Mouse (Mus musculus) forebrain, embryonic 13.5 days (tissue): ENCODE data around the gene Fcgbp. TPM values are rescaled to one million over a fixed set of nuclear protein-coding genes. Genes with fewer than 3 reads are reported as not detected.
"Not testable (repeated sequence)": the region's sequence is repeated elsewhere in the genome, so short reads cannot be mapped to it uniquely, and the experiment has no call there.

Source experiments
- ATAC-seq: fragments of 200-750 bp; cut with Nextera tagmentation; 2 replicates; pipeline ENCODE4 v1.8.0; 2017
- H3K27ac ChIP-seq: fragments of 300-500 bp; sonication (generic); 2 replicates; pipeline ENCODE4 v1.5.1; 2015; ENCODE audit warnings: inconsistent platforms, mild to moderate bottlenecking, moderate library complexity
- H3K27me3 ChIP-seq: fragments of 300-500 bp; sonication (generic); 2 replicates; pipeline ENCODE4 v1.6.1; 2015; ENCODE audit warnings: mild to moderate bottlenecking, inconsistent platforms
- H3K36me3 ChIP-seq: fragments of 300-500 bp; sonication (generic); 2 replicates; pipeline ENCODE4 v1.6.1; 2015; ENCODE audit warnings: mild to moderate bottlenecking, inconsistent platforms; ENCODE audit not compliant: poor library complexity, severe bottlenecking
- H3K4me1 ChIP-seq: fragments of 300-500 bp; sonication (generic); 2 replicates; pipeline ENCODE4 v1.6.1; 2015; ENCODE audit warnings: inconsistent platforms
- H3K4me2 ChIP-seq: fragments of 300-500 bp; sonication (generic); 2 replicates; pipeline ENCODE4 v1.6.1; 2015; ENCODE audit warnings: inconsistent platforms, mild to moderate bottlenecking, moderate library complexity
- H3K4me3 ChIP-seq: fragments of 300-500 bp; sonication (generic); 2 replicates; pipeline ENCODE4 v1.5.1; 2015; ENCODE audit warnings: mild to moderate bottlenecking, inconsistent platforms
- H3K9ac ChIP-seq: fragments of 300-500 bp; sonication (generic); 2 replicates; pipeline ENCODE4 v1.6.1; 2015; ENCODE audit warnings: mild to moderate bottlenecking, inconsistent platforms
- H3K9me3 ChIP-seq: fragments of 300-500 bp; sonication (generic); replicated peaks from 2 replicates; pipeline ENCODE4 v1.6.1; 2016; ENCODE audit warnings: inconsistent platforms
- WGBS: fragments of 180-500 bp; shearing (Covaris S2); methylation state at CpG from one replicate; pipeline ENCODE4 v1.1.7; 2015; 5-methylcytosine and 5-hydroxymethylcytosine counted together
- polyA plus RNA-seq: library from polyadenylated mRNA; unstranded; fragments of >200 nt; fragmentation: Nextera tagmentation; extraction: Ambion mirVana; gene quantifications from 2 replicates; pipeline ENCODE4 v1.2.1, GENCODE M21; 2015

The Fcgbp gene
- polyA plus RNA-seq, 1 experiment from 2014 or later, result 0.06 TPM

DNA sequence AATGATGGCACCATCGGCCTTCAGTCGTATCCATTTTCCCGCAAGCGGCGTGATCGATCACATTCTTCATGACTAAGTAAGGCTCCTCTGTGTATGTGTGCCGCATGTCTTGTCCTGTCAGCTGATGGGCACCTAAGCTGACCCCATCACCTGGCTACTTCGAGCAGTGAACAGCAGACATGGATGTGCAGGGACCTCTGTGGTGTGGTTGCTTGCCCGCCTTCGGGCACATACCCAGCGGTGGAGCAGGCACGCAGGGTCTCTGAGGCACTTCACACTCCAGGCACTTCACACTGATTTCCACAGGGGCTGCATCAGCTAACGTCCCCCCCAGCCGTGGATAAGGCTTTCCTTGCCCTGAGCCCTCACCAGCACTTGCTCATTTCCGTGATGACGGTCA lies 28.1 kb downstream of the Fcgbp start:
- no peak overlapping the region for H3K4me2 ChIP-seq
- H3K27me3 ChIP-seq, result no peaks in the 10 kb centered on the region
- peaks cover 12% of the 10 kb centered on the region; the same call in 1 of the 2 replicates for H3K9me3 ChIP-seq
- H3K4me1 ChIP-seq, result no peaks in the 10 kb centered on the region
- no peak overlapping the region for H3K4me3 ChIP-seq
- no peak for ATAC-seq
- whole genome bisulfite sequencing, result 94% methylated on average over 16 of the region's 16 CpGs
- H3K9ac ChIP-seq, result no peak overlapping the region
- no peak overlapping the region for H3K27ac ChIP-seq
- no peaks in the 10 kb centered on the region for H3K36me3 ChIP-seq

DNA sequence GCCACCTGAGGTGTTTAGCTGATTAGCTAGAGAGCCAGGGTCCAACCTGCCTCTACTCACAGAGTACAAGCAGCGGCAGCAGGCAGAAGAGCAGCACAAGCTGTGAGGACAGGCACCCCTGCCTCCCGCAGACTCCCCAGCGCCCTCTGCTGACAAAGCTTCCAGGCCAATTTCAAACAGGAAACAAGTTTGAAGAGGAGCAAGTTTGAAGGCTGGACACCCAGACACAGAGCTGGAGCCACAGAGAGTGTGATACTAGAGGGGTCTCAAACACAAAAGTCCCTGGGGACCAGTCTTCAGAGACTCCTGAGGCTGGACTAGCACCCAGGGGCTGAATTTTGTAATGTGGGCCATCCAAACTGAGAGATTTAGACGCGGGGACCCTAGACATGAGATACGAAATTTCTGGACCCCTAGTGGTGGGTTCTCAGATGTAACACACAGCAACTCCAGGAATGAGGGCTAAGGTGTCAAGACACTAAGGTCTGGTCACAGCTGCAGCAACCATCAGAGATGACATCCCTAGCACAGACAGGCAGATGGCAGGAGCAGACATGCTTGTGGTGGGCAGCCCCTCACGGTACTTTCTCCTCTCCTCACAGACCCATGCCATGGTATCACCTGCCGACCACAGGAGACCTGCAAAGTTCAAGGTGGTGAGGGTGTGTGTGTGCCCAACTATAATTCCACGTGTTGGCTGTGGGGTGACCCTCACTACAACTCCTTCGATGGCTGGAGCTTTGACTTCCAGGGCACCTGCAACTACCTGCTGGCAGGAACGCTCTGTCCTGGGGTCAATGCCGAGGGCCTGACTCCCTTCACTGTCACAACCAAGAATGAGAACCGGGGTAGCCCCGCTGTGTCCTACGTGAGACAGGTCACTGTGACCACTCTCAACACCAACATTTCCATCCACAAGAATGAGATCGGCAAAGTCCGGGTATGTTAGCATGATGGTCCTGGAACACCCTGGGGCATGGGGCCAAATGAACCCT lies 29.9 kb downstream of the Fcgbp start:
- H3K9ac ChIP-seq, result no peak overlapping the region
- no peaks in the 10 kb centered on the region for H3K36me3 ChIP-seq
- no peak overlapping the region for H3K4me2 ChIP-seq
- WGBS, result 67% methylated on average over 17 of the region's 17 CpGs
- 0 out of 2 replicates have a peak, but pooled peaks cover 6% of the 10 kb centered on the region for H3K4me1 ChIP-seq
- H3K9me3 ChIP-seq, result peaks cover 12% of the 10 kb centered on the region; the same call in 1 of the 2 replicates
- peaks cover 4% of the 10 kb centered on the region for H3K27me3 ChIP-seq
- no peak for ATAC-seq
- no peak overlapping the region for H3K27ac ChIP-seq
- H3K4me3 ChIP-seq, result no peak overlapping the region

DNA sequence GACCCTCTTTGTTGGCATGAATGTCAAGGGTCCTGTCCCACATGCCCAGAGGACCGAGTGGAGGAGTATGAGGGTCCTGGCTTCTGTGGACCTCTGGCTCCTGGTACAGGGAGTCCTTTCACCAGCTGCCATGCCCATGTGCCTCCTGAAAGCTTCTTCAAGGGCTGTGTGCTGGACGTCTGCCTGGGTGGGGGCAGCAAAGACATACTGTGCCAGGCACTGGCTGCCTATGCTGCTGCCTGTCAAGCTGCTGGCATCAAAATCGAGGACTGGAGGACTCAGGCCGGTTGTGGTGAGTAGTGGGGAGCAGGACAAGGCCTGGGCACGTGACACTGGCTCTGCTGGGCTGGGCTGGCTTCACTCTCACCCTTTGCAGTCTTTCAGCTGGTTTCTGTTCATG lies 31.9 kb downstream of the Fcgbp start:
- not testable (repeated sequence) for H3K4me2 ChIP-seq, H3K36me3 ChIP-seq, H3K4me3 ChIP-seq, H3K27ac ChIP-seq, H3K4me1 ChIP-seq, H3K9ac ChIP-seq, ATAC-seq, H3K27me3 ChIP-seq
- 51% methylated on average over 5 of the region's 5 CpGs for WGBS
- H3K9me3 ChIP-seq, result peaks cover 12% of the 10 kb centered on the region; the same call in 1 of the 2 replicates

- 9% methylated on average over 23 of the region's 23 CpGs for WGBS
- peaks cover 4% of the 10 kb centered on the region for H3K27me3 ChIP-seq
- H3K27ac ChIP-seq, result no peak overlapping the region
- no peak for ATAC-seq
- 0 out of 2 replicates have a peak, but pooled peaks cover 6% of the 10 kb centered on the region for H3K4me1 ChIP-seq
- H3K9ac ChIP-seq, result no peak overlapping the region
- H3K4me3 ChIP-seq, result 0 out of 2 replicates have a peak overlapping the region, but pooled peaks have one; percentile 3
- no peaks in the 10 kb centered on the region for H3K36me3 ChIP-seq
- 0 out of 2 replicates have a peak, but pooled peaks cover 5% of the 10 kb centered on the region for H3K9me3 ChIP-seq
- H3K4me2 ChIP-seq, result peak overlapping the region; percentile 46
Measured at GRCm38 (mm10) chr7:28104670-28105069, 33.6 kb downstream of the Fcgbp start.

DNA sequence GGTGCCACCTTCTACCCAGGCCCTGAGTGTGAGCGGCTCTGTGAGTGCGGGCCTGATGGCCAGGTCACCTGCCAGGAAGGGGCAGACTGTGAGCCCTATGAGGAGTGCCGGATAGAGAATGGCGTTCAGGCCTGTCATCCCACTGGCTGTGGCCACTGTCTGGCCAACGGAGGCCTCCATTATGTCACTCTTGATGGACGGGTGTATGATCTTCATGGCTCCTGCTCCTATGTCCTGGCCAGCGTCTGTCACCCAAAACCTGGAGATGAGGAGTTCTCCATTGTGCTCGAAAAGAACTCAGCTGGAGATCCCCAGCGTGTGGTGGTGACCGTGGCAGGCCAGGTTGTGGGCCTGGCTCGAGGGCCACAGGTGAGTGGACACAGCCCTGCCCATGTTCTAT lies 35.2 kb downstream of the Fcgbp start:
- ATAC-seq, result no peak
- 92% methylated on average over 11 of the region's 11 CpGs for WGBS
- Histone ChIP-seq H3K9me3 (no peaks in the 10 kb centered on the region), H3K4me3 (no peak overlapping the region), H3K4me1 (0 out of 2 replicates have a peak, but pooled peaks cover 6% of the 10 kb centered on the region), H3K4me2 (no peak overlapping the region), H3K27me3 (peaks cover 4% of the 10 kb centered on the region), H3K36me3 (no peaks in the 10 kb centered on the region), H3K9ac (no peak overlapping the region), H3K27ac (no peak overlapping the region)

DNA sequence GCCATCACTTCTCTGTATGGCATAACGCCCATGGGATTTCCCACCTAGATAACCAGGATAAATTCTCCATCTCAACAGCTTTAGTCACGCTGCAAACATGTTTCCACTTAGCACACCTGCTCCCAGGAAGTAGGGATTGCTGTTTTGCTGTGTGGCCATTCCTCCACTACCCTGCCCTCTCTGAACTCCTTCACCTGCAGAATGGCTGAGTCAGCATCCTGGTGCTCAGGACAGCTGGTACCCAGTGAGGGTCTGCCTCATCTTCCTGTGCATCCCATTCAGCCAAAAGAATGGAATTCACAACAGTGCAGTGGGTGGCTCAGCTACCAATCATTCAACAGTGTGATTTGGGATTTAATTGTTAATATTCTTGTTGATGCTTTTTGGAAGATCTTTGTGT lies 43.6 kb downstream of the Fcgbp start:
- H3K36me3 ChIP-seq, result no peaks in the 10 kb centered on the region
- no peak for ATAC-seq
- H3K27me3 ChIP-seq, result no peaks in the 10 kb centered on the region
- H3K4me3 ChIP-seq, result no peak overlapping the region
- no peak overlapping the region for H3K27ac ChIP-seq
- H3K4me2 ChIP-seq, result no peak overlapping the region
- H3K4me1 ChIP-seq, result no peaks in the 10 kb centered on the region
- H3K9me3 ChIP-seq, result no peaks in the 10 kb centered on the region
- WGBS, result 86% methylated on average over 2 of the region's 2 CpGs
- H3K9ac ChIP-seq, result no peak overlapping the region

DNA sequence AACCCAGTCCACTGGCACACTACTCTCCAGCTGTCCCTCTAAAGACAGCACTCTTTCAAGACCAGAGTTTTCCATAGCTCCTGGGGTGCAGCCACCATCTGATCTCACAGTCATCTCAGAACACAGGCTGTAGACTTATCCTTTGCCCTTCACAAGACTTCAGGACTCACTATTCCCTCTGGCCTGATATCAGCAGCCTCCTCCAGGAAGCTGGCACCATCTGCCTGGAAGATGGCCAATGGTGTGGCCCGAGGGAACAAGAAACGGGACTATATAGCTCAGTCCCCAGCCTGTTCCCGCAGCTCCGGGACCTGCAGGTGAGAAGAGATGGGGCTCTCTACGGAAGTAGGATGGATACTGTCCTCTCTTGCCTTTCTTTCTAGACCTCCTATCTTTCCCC lies 58.1 kb downstream of the Fcgbp start, which contains the start of gene 9530053A07Rik:
Gene 9530053A07Rik (plus strand): TSS at position 301 of the 400 bp plus-strand sequence.
- Histone ChIP-seq H3K9me3 (no peaks in the 10 kb centered on the region), H3K4me1 (no peaks in the 10 kb centered on the region), H3K4me2 (no peak within 1 kb of the TSS), H3K27me3 (no peaks in the 10 kb centered on the region), H3K9ac (no peak within 1 kb of the TSS), H3K27ac (no peak within 1 kb of the TSS), H3K4me3 (no peak within 1 kb of the TSS), H3K36me3 (no peaks in the 10 kb centered on the region)
- no peak for ATAC-seq
- 80% methylated on average over 5 of the region's 5 CpGs for WGBS

DNA sequence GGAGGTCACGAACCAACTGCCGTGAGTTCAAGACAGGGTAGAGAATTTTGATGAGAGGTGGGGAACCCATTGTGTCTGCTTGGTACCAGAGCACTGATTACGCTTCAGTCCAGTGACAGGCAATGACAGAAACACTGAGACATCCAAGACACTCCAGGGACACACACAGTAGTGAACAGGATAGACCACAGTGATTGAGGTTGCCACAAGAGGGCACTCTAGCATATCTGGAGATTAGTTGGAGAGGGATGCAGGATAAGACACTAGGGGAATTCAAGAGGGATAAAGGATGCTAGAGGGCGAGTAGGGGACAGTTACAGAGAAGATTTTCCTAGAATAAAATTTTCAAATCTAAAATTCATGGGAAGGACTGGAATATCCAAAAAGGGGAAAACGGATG lies 66.6 kb downstream of the Fcgbp start:
- H3K27me3 ChIP-seq, result no peaks in the 10 kb centered on the region
- H3K9me3 ChIP-seq, result no peaks in the 10 kb centered on the region
- H3K4me1 ChIP-seq, result no peaks in the 10 kb centered on the region
- ATAC-seq, result no peak
- no peak overlapping the region for H3K27ac ChIP-seq
- WGBS, result 64% methylated on average over 5 of the region's 5 CpGs
- no peak overlapping the region for H3K4me2 ChIP-seq
- no peaks in the 10 kb centered on the region for H3K36me3 ChIP-seq
- no peak overlapping the region for H3K4me3 ChIP-seq
- no peak overlapping the region for H3K9ac ChIP-seq

- Histone ChIP-seq H3K27ac (no peak overlapping the region), H3K4me1 (peaks cover 8% of the 10 kb centered on the region; the same call in 1 of the 2 replicates), H3K4me3 (no peak overlapping the region), H3K9me3 (no peaks in the 10 kb centered on the region), H3K36me3 (no peaks in the 10 kb centered on the region), H3K4me2 (no peak overlapping the region), H3K9ac (no peak overlapping the region), H3K27me3 (peaks cover 10% of the 10 kb centered on the region)
- ATAC-seq, result peak; percentile 61; the same call in 1 of the 2 replicates
- WGBS, result 21% methylated on average over 3 of the region's 3 CpGs
Measured at GRCm38 (mm10) chr7:28148263-28148662, 77.2 kb downstream of the Fcgbp start.

GRCm38 (mm10) chr7:28149841-28150240 lies 78.8 kb downstream of the Fcgbp start:
- Histone ChIP-seq H3K4me2 (no peak overlapping the region), H3K27me3 (peaks cover 10% of the 10 kb centered on the region), H3K4me3 (no peak overlapping the region), H3K36me3 (no peaks in the 10 kb centered on the region), H3K27ac (no peak overlapping the region), H3K9ac (no peak overlapping the region), H3K9me3 (no peaks in the 10 kb centered on the region), H3K4me1 (peaks cover 8% of the 10 kb centered on the region; the same call in 1 of the 2 replicates)
- WGBS, result 94% methylated on average over 1 of the region's 1 CpGs
- no peak for ATAC-seq

GRCm38 (mm10) chr7:28151584-28152221 lies 80.7 kb downstream of the Fcgbp start:
- ATAC-seq, result no peak
- Histone ChIP-seq H3K9ac (peak overlapping the region; percentile 26), H3K4me3 (no peak overlapping the region), H3K27me3 (peaks cover 10% of the 10 kb centered on the region), H3K27ac (no peak overlapping the region), H3K36me3 (no peaks in the 10 kb centered on the region), H3K4me2 (no peak overlapping the region), H3K9me3 (no peaks in the 10 kb centered on the region), H3K4me1 (peaks cover 8% of the 10 kb centered on the region; the same call in 1 of the 2 replicates)
- 19% methylated on average over 13 of the region's 13 CpGs for WGBS

GRCm38 (mm10) chr7:28153595-28153994 lies 82.6 kb downstream of the Fcgbp start:
- H3K4me1 ChIP-seq, H3K27me3 ChIP-seq, H3K4me3 ChIP-seq, H3K9ac ChIP-seq, ATAC-seq, H3K27ac ChIP-seq, H3K4me2 ChIP-seq, H3K36me3 ChIP-seq, H3K9me3 ChIP-seq: not testable (repeated sequence)
- WGBS, result 33% methylated on average over 5 of the region's 5 CpGs
